Mouse (Mus musculus) embryonic stem cell, embryonic (primary cell): ENCODE results near the gene Rap1gap2.

Experiments used
- CTCF ChIA-PET, 4 experiments: fragments of 300-600 bp in 2 of 4; fragments of 350-600 bp in 2 of 4; sonication (Branson Sonifier 250); formaldehyde crosslinking; loops; one replicate each; lab custom pipeline; 2022; ENCODE audit warnings: inconsistent platforms in 2 of 4; lab: Charles Lee
- POLR2A ChIA-PET, 4 experiments: fragments of 300-600 bp in 2 of 4; fragments of 350-600 bp in 2 of 4; sonication (Branson Sonifier 250); formaldehyde crosslinking; loops; one replicate each; lab custom pipeline; 2022; ENCODE audit warnings: antibody characterized with exemption in 4 of 4, inconsistent platforms in 1 of 4; lab: Charles Lee

Gene Rap1gap2

DNA sequence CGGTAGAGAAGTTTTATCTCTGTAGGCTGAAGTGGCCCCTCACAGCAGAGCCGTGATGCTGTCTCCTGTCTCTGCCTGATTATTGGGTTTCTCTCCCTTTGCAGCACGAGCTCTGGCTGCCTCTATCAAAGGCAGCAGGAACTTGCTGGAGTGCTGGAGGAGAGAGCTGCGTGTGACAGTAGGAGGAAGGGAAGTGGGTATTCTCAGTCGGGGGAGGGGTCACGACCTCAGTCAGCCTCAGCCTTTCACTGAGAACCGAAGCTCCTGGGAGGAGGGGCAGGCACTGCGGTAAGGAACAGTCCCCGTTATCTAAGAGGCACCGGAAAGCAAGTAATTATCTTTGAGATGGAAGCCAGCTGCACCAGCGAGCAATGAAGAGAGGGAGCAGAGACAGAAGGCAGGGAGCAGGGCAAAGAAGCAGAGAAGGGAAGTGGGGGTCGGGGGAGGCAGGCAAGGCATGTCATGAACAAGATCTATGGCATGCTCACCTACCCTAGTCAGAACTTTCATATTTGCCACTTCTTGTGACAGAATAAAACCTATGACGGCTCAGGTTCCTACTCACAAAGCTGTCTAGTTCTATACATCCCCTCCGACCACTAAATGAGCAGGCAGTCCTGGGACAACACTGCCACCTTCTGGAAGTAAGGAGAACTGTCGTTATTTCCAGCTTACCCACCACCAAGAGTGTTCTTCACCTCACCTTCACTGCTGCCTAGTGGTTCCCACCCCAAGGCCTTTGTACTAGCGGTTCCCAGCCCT lies 63.6 kb downstream of the Rap1gap2 start:
- POLR2A ChIA-PET: interaction anchor here (0.6 to 6.5 kb wide), 57 partner anchors 8 to 1566 kb away, joined by 3 to 270 read pairs (median 4); partner anchors contain the start of genes Mettl16 (in 2 of the 4), Ccdc92b (in 1 of the 4) and Pafah1b1 (in 1 of the 4)
- CTCF ChIA-PET: interaction anchor here (0.6 to 3.5 kb wide), 79 partner anchors 7 to 486 kb away, joined by 3 to 59 read pairs (median 4); partner anchors contain the start of genes Ccdc92b (in 1 of the 4) and Rap1gap2 (in 1 of the 4)

GRCm38 (mm10) chr11:74546165-74546564 lies 64.5 kb downstream of the Rap1gap2 start:
- ChIA-PET CTCF (interaction anchor here (0.5 to 3.5 kb wide), 42 partner anchors 8 to 485 kb away, joined by 3 to 59 read pairs (median 6); no protein-coding TSS in a partner anchor), POLR2A (interaction anchor here in 3 of 4 experiments (0.6 to 6.5 kb wide), 35 partner anchors 9 to 368 kb away, joined by 3 to 270 read pairs (median 4); partner anchors contain the start of genes Ccdc92b (in 1 of the 3), Mettl16 (in 1 of the 3) and Pafah1b1 (in 1 of the 3))

- CTCF ChIA-PET: interaction anchor here in 3 of 4 experiments (0.6 to 3.5 kb wide), 15 partner anchors 8 to 169 kb away, joined by 3 to 59 read pairs (median 9); no protein-coding TSS in a partner anchor
Measured at GRCm38 (mm10) chr11:74545560-74545959, 65.2 kb downstream of the Rap1gap2 start.

GRCm38 (mm10) chr11:74537352-74537751 lies 73.4 kb downstream of the Rap1gap2 start:
- ChIA-PET CTCF (interaction anchor here (0.5 to 3.6 kb wide), 8 partner anchors 9 to 160 kb away, joined by 3 to 45 read pairs (median 6); no protein-coding TSS in a partner anchor), POLR2A (interaction anchor here in 3 of 4 experiments (0.6 to 13.5 kb wide), 17 partner anchors 10 to 532 kb away, joined by 3 to 270 read pairs (median 7); no protein-coding TSS in a partner anchor)

More at GRCm38 (mm10) chr11:74545560-74545959, 65.2 kb downstream of the Rap1gap2 start:
- POLR2A ChIA-PET: interaction anchor here in 3 of 4 experiments (0.9 to 6.5 kb wide), 13 partner anchors 10 to 292 kb away, joined by 3 to 270 read pairs (median 17); partner anchors contain the start of gene Ccdc92b (in 1 of the 3)

- CTCF ChIA-PET: interaction anchor here (0.5 to 3.6 kb wide), 14 partner anchors 10 to 311 kb away, joined by 3 to 45 read pairs (median 4); no protein-coding TSS in a partner anchor
- POLR2A ChIA-PET: interaction anchor here in 3 of 4 experiments (0.5 to 13.5 kb wide), 30 partner anchors 9 to 361 kb away, joined by 3 to 270 read pairs (median 4); partner anchors contain the start of genes Pafah1b1 (in 1 of the 3), Rap1gap2 (in 1 of the 3) and Sgsm2 (in 1 of the 3)
Measured at GRCm38 (mm10) chr11:74536140-74536842, 74.4 kb downstream of the Rap1gap2 start.

DNA sequence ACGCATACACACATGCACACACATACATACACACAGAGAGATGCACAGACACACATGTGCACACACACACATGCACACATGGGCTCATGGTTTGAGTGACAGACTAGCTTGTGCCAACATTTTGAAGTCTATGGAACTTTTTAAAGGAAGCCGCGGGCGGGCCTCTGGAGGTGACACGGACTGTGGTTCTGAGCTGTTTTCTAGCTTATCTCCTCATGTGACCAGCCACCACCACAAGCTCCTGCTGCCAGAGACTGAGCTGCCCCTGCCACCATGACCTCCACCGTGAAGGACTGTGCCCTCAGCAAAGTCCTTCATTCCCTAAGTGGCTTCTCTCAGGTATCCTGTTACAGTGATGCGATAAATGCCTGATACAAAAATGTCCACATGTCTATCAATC lies 76.3 kb downstream of the Rap1gap2 start:
- CTCF ChIA-PET: interaction anchor here in 1 of 4 experiments (0.6 kb wide), 1 partner anchor 12 kb away, joined by 3 read pairs; no protein-coding TSS in a partner anchor
- POLR2A ChIA-PET: interaction anchor here in 3 of 4 experiments (0.5 to 13.5 kb wide), 7 partner anchors 10 to 298 kb away, joined by 3 to 270 read pairs (median 4); no protein-coding TSS in a partner anchor

DNA sequence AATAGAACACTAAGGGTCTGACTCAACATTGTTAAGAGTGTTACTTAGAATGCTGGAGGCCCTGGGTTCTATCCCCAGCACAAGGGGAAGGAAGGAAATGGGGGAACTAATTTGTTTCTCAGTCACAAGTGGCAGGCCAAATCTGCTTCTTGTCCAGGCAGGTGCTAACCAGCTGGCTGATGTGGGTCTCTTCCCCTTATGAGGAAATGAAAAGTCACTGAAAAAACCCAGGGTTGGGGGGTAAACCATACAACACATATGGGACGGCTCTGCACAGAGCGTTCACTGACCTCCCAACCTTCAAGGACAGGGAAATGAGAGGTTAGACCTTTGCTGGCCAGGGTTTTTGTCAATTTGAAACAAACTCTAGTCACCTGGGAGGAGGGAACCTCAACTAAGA lies 77.7 kb downstream of the Rap1gap2 start:
- POLR2A ChIA-PET: interaction anchor here in 2 of 4 experiments (1.0 to 13.5 kb wide), 6 partner anchors 9 to 22 kb away, joined by 3 to 270 read pairs (median 11); no protein-coding TSS in a partner anchor

DNA sequence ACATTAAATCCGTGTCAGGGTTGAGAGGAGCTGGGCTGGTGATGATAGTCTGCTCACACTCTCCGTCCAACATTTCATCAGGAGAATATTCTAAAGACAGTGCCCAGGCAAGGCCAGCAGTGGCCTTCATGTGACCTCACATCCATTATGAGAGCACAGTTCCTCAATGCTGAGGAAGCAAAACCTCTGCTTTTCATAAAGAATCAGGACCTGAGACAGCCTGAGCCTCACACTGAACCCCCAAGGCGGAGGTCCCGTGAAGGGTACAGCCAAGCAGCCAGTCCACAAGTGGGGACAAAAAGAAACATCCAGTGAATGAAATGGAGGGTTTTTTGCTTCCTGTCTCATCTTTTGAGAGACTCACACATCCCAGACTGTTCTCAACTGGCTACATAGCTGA lies 78.3 kb downstream of the Rap1gap2 start:
- POLR2A ChIA-PET: interaction anchor here in 2 of 4 experiments (1.0 to 13.5 kb wide), 5 partner anchors 9 to 23 kb away, joined by 3 to 270 read pairs (median 15); no protein-coding TSS in a partner anchor
- CTCF ChIA-PET: interaction anchor here in 1 of 4 experiments (0.8 to 1.8 kb wide), 2 partner anchors 15 to 18 kb away, joined by 3 to 7 read pairs; no protein-coding TSS in a partner anchor

More for the DNA sequence above, 77.7 kb downstream of the Rap1gap2 start:
- CTCF ChIA-PET: interaction anchor here in 1 of 4 experiments (0.8 kb wide), 1 partner anchor 17 kb away, joined by 3 read pairs; no protein-coding TSS in a partner anchor

DNA sequence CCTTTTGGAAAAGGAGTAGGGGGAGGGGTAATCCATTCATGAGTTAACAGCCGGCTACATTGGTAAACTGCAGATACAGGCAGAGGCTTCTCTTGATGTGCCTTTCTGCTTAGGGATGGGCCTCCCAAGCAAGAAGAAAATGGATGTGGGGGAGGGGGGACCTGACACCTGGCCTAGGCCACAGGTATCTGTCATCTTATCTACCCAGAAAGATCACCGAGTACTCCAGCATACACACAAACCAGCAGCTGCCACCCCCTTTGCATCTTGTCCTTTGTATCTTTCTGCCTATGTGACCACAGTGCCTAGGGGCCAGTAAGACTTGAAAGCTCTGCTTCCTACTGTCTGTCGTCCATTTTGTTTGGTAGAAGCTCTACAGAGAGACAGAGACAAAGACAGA lies 79.0 kb downstream of the Rap1gap2 start:
- CTCF ChIA-PET: interaction anchor here in 3 of 4 experiments (0.5 to 1.8 kb wide), 4 partner anchors 16 to 155 kb away, joined by 4 to 7 read pairs (median 6); no protein-coding TSS in a partner anchor
- POLR2A ChIA-PET: interaction anchor here in 2 of 4 experiments (1.3 to 13.5 kb wide), 4 partner anchors 9 to 23 kb away, joined by 3 to 270 read pairs (median 11); no protein-coding TSS in a partner anchor

DNA sequence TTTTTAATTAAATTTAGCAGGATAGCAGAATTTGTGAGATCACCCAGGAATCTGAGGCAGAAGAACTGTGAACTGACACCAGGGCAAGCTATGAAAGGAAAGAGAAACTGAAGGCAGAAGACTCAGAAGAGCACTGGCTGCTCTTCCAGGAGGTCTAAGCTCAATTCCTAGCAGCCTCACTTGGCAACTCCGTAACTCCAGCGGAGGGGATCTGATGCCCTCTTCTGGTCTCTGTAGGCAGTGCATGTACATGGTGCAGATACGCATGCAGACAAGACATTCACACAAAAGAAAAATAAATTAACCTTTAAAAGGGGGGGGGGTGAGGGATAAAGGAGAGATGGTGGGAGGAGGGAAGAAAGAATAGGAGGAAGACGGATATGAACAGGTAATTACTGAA lies 80.9 kb downstream of the Rap1gap2 start:
- ChIA-PET CTCF (interaction anchor here (0.5 to 2.4 kb wide), 63 partner anchors 10 to 1361 kb away, joined by 3 to 45 read pairs (median 5); no protein-coding TSS in a partner anchor), POLR2A (interaction anchor here in 3 of 4 experiments (0.7 to 13.5 kb wide), 19 partner anchors 17 to 1292 kb away, joined by 3 to 270 read pairs (median 3); no protein-coding TSS in a partner anchor)

DNA sequence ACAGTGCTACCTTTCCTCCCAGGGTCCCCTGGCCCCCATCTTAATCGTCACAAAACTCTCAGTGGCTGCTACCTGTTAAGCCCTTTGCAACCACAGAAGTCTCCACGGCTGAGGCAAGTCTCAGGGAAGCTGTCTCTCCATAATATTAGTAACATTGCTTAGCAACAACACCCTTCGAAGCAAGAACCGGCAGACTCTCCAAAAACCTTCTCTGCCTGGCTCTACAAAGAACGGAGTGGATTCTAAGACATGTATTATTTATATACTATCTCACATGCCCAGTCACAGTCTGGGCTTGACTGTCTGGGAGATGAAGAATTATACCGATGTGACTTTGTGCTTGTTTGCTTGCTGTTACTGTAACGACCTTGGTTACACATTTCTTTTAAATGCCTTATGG lies 83.2 kb downstream of the Rap1gap2 start:
- POLR2A ChIA-PET: interaction anchor here in 2 of 4 experiments (1.0 to 13.5 kb wide), 4 partner anchors 9 to 197 kb away, joined by 3 to 270 read pairs (median 6); partner anchors contain the start of gene Pafah1b1 (in 1 of the 2)
- CTCF ChIA-PET: interaction anchor here (0.8 to 2.7 kb wide), 12 partner anchors 8 to 150 kb away, joined by 3 to 14 read pairs (median 5); no protein-coding TSS in a partner anchor

DNA sequence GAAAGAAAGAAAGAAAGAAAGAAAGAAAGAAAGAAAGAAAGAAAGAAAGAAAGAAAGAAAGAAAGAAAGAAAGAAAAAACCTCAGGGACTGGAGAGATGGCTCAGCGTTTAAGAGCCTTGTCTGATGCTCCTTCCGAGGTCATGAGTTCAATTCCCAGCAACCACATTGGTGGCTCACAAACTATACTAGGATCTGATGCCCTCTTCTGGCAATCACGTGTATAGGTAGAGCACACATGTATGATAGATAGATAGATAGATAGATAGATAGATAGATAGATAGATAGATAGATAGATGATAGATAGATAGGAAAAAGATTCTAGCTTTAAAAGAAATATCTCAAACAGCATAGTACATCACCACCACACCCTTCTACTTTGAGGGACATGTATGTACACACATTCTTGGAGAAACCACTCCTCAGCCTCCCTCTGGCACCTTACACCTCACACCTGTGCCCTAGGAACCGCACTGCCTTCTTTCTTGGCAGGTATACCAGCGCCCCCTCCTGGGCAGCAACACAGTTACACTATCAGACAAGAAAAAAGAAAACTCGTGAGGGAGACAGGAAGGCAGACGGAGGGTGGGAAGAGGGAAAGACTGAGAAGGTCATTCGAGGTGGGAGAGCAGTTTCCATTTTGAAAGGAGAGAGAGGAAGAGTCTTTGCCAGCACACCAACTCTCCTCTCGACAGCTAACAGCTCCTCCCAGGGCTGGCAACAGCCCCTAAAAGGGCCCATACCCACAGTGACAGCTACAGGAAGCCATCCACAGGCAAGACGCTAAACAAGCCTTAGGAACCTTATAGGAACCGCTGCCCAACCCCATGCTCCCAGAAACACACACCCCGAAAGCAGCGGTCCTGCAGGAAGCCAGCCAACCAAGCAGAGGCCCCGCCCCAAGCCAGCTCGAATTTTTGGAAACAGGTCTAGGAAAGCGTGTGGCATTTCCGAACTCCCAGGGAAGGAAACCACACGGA lies 84.2 kb downstream of the Rap1gap2 start:
- POLR2A ChIA-PET: interaction anchor here in 2 of 4 experiments (0.8 to 13.5 kb wide), 8 partner anchors 10 to 198 kb away, joined by 3 to 270 read pairs (median 4); partner anchors contain the start of gene Pafah1b1 (in 1 of the 2)

DNA sequence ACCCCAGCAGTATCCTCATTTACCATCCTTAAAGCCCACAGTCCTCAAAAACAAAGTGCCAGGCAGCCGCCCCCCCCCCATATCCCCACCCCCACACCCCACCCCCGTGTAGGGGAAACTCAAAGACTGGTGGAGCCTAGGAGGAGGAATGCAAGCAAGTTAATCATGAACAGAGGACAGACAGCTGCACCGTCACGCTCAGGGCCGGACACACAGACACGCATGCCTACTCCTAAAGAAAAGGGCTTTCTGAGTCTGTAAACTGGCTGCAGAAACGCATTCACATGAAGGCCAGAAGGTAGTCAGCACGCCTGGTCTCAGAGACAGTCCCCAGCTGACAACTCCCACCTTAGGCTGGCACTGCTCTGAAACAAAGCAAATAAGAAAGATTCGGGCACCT lies 85.1 kb downstream of the Rap1gap2 start:
- CTCF ChIA-PET: interaction anchor here in 3 of 4 experiments (0.6 to 2.7 kb wide), 8 partner anchors 7 to 152 kb away, joined by 3 to 14 read pairs (median 5); no protein-coding TSS in a partner anchor

More for the DNA sequence above, 84.2 kb downstream of the Rap1gap2 start:
- CTCF ChIA-PET: interaction anchor here (0.6 to 2.7 kb wide), 17 partner anchors 8 to 153 kb away, joined by 3 to 14 read pairs (median 4); no protein-coding TSS in a partner anchor

DNA sequence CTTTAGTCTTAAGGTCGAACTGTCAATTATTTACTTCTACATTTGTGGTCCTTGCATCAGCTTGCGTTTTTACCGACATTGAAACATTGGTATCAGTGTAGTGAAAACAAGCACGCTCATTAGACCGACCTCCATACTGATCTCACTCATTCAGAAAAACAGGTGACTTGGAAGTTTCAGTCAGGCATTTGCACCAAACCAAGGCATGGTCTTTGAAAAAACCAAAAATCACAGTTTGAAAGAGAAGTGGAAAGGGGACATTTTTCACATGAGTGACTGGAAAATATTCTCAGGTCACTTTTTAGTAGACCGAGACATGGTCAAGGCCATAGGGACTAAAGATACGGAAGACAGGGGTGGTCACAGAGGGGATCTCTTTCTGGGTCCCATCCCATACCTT lies 85.5 kb downstream of the Rap1gap2 start:
- ChIA-PET POLR2A (interaction anchor here in 3 of 4 experiments (0.6 to 4.2 kb wide), 10 partner anchors 11 to 60 kb away, joined by 3 to 51 read pairs (median 5); no protein-coding TSS in a partner anchor), CTCF (interaction anchor here (0.6 to 3.0 kb wide), 7 partner anchors 10 to 148 kb away, joined by 3 to 11 read pairs (median 5); no protein-coding TSS in a partner anchor)

More for the DNA sequence above, 85.1 kb downstream of the Rap1gap2 start:
- POLR2A ChIA-PET: interaction anchor here in 2 of 4 experiments (0.6 to 13.5 kb wide), 5 partner anchors 11 to 52 kb away, joined by 3 to 270 read pairs (median 6); no protein-coding TSS in a partner anchor
